29 mouse cellular contexts compared by ENCODE assay signal in the genomic region with DNA sequence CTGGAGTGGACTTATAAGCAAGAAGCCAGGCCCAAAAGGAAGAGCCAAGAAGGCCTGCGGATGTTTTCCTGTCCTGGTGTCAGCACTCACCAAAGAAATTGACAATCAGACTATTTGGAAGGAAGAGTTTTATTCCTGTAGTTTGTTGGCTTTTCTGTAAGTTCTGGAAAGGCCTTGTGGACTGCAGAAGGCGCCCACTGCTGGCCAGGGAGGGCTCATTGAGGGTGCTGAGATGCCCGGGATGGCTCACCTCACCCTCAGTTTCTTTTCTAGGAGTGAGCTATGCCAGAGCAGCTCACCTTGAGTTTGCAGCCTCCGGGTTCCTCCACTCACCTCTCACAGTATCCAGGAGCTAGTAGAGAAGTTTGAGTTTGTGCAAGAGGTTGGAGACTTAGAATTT. TPM values are rescaled to one million over a fixed set of nuclear protein-coding genes. Genes with fewer than 3 reads are reported as not detected.
DNase-seq lines count a peak whose midpoint lies in the region; ATAC-seq lines count a peak whose summit lies in the region.
"Had no signal": no experiment of that assay in that cellular context is flagged by ENCODE, and none has a peak within 500 bp of the region (broad histone marks: within the 10 kb centered on the region; RNA-seq: fewer than 3 reads in every experiment).

No protein-coding gene starts in this region.

- H3K9ac ChIP-seq in hindbrain, embryonic 15.5 days: no peak overlapping the region
- no peak overlapping the region for H3K9ac ChIP-seq in hindbrain, embryonic 12.5 days
- H3K9ac ChIP-seq in midbrain, embryonic 16.5 days (ENCODE audit: low read depth, low read length): no peak overlapping the region
- no peak overlapping the region for H3K9ac ChIP-seq in midbrain, embryonic 11.5 days (ENCODE audit: low read length)
- H3K9ac ChIP-seq: forebrain, embryonic 13.5 days; heart, embryonic 12.5 days; liver, postnatal 0 days; neural tube, embryonic 12.5 days had no signal

- WGBS in hindbrain, embryonic 15.5 days: 5% methylated on average over 4 of the region's 4 CpGs
- 7% methylated on average over 4 of the region's 4 CpGs for WGBS in hindbrain, embryonic 12.5 days
- WGBS in midbrain, embryonic 16.5 days: 2% methylated on average over 4 of the region's 4 CpGs
- 8% methylated on average over 4 of the region's 4 CpGs for WGBS in midbrain, embryonic 11.5 days

- H3K4me1 ChIP-seq in hindbrain, embryonic 15.5 days (replicated peaks): peaks cover 16% of the 10 kb centered on the region
- peaks cover 15% of the 10 kb centered on the region for H3K4me1 ChIP-seq in hindbrain, embryonic 12.5 days
- peaks cover 4% of the 10 kb centered on the region for H3K4me1 ChIP-seq in midbrain, embryonic 16.5 days (ENCODE audit: control insufficient read depth, insufficient read depth, low read length)
- H3K4me1 ChIP-seq in midbrain, embryonic 11.5 days (ENCODE audit: control insufficient read depth, insufficient read depth, low read length): 0 out of 2 replicates have a peak, but pooled peaks cover 6% of the 10 kb centered on the region
- H3K4me1 ChIP-seq: heart, embryonic 12.5 days; limb, embryonic 10.5 days had no signal

- no peak overlapping the region for H3K27ac ChIP-seq in hindbrain, embryonic 15.5 days (replicated peaks)
- no peak overlapping the region for H3K27ac ChIP-seq in hindbrain, embryonic 12.5 days
- H3K27ac ChIP-seq in midbrain, embryonic 16.5 days (ENCODE audit: low read length): no peak overlapping the region
- H3K27ac ChIP-seq in midbrain, embryonic 11.5 days (ENCODE audit: low read depth, low read length): no peak overlapping the region
- H3K27ac ChIP-seq: embryonic facial prominence, embryonic 10.5 days; forebrain, embryonic 13.5 days; gastrocnemius, adult 2 months; limb, embryonic 10.5 days; neural tube, embryonic 12.5 days had no signal

- H3K9me3 ChIP-seq in hindbrain, embryonic 15.5 days: no peaks in the 10 kb centered on the region
- no peaks in the 10 kb centered on the region for H3K9me3 ChIP-seq in hindbrain, embryonic 12.5 days (replicated peaks)
- no peaks in the 10 kb centered on the region for H3K9me3 ChIP-seq in midbrain, embryonic 16.5 days (replicated peaks; ENCODE audit: control insufficient read depth, low read length, poor library complexity, severe bottlenecking)
- H3K9me3 ChIP-seq in midbrain, embryonic 11.5 days (ENCODE audit: control insufficient read depth, low read length): no peaks in the 10 kb centered on the region
- H3K9me3 ChIP-seq: embryonic facial prominence, embryonic 10.5 days; forebrain, embryonic 13.5 days; heart, embryonic 12.5 days; limb, embryonic 10.5 days; neural tube, embryonic 12.5 days had no signal

- intact Hi-C loops in heart, postnatal 10 days (cut with DNase I): loop anchor here (10.0 kb wide), 1 partner anchor 1269 kb away; no protein-coding TSS in a partner anchor

- ATAC-seq in hindbrain, embryonic 15.5 days (ENCODE audit: low FRiP score, low read depth): no peak
- ATAC-seq in hindbrain, embryonic 12.5 days (ENCODE audit: low FRiP score): no peak
- no peak for ATAC-seq in midbrain, embryonic 16.5 days
- ATAC-seq in midbrain, embryonic 11.5 days (ENCODE audit: low FRiP score): no peak
- ATAC-seq: CD4-positive, CD25-positive, alpha-beta regulatory T cell, adult 4 months; forebrain, embryonic 13.5 days; liver, postnatal 0 days had no signal

- H3K4me3 ChIP-seq in hindbrain, embryonic 15.5 days: peak overlapping the region; percentile 9
- H3K4me3 ChIP-seq in hindbrain, embryonic 12.5 days: no peak overlapping the region
- peak overlapping the region; percentile 14; the same call in 1 of the 2 replicates for H3K4me3 ChIP-seq in midbrain, embryonic 16.5 days (ENCODE audit: low read depth, low read length)
- no peak overlapping the region for H3K4me3 ChIP-seq in midbrain, embryonic 11.5 days (ENCODE audit: low read depth, low read length)
- H3K4me3 ChIP-seq: embryonic facial prominence, embryonic 10.5 days; forebrain, embryonic 13.5 days; gastrocnemius, adult 2 months; heart, embryonic 12.5 days; limb, embryonic 10.5 days; neural tube, embryonic 12.5 days had no signal

- DNase-seq in cerebellum, postnatal 10 days: peak; percentile 15 to 17
- no peak for DNase-seq in cerebellum, postnatal 25 days
- no peak for DNase-seq in midbrain, embryonic 11.5 days (ENCODE audit: low spot score, missing footprints)
- DNase-seq in heart, postnatal 10 days: no peak
- DNase-seq in kidney, postnatal 10 days: no peak
- DNase-seq: adrenal gland, postnatal 36 days; cerebellum, adult 2 months; gastrocnemius, adult 2 months; kidney, postnatal 4 days; liver, postnatal 0 days; lung, postnatal 10 days; thymus, postnatal 36 days had no signal

- peaks cover 33% of the 10 kb centered on the region for H3K27me3 ChIP-seq in hindbrain, embryonic 15.5 days
- peaks cover 44% of the 10 kb centered on the region for H3K27me3 ChIP-seq in hindbrain, embryonic 12.5 days
- peaks cover 16% of the 10 kb centered on the region for H3K27me3 ChIP-seq in midbrain, embryonic 16.5 days (ENCODE audit: control insufficient read depth, insufficient read depth, low read depth, low read length)
- peaks cover 38% of the 10 kb centered on the region for H3K27me3 ChIP-seq in midbrain, embryonic 11.5 days (ENCODE audit: control insufficient read depth, insufficient read depth, low read length)

- peak overlapping the region; percentile 87 for H3K4me2 ChIP-seq in hindbrain, embryonic 15.5 days
- no peak overlapping the region for H3K4me2 ChIP-seq in hindbrain, embryonic 12.5 days (replicated peaks)
- peak overlapping the region; percentile 36 for H3K4me2 ChIP-seq in midbrain, embryonic 16.5 days (ENCODE audit: low read length)
- H3K4me2 ChIP-seq in midbrain, embryonic 11.5 days: no peak overlapping the region
- H3K4me2 ChIP-seq: forebrain, embryonic 13.5 days; heart, embryonic 12.5 days; neural tube, embryonic 12.5 days had no signal

- H3K36me3 ChIP-seq in hindbrain, embryonic 15.5 days: no peaks in the 10 kb centered on the region
- H3K36me3 ChIP-seq in hindbrain, embryonic 12.5 days: no peaks in the 10 kb centered on the region
- H3K36me3 ChIP-seq in midbrain, embryonic 16.5 days (ENCODE audit: control insufficient read depth, insufficient read depth, low read length): no peaks in the 10 kb centered on the region
- H3K36me3 ChIP-seq in midbrain, embryonic 11.5 days (ENCODE audit: control insufficient read depth, insufficient read depth, low read length): no peaks in the 10 kb centered on the region
- H3K36me3 ChIP-seq: embryonic facial prominence, embryonic 10.5 days; heart, embryonic 12.5 days; limb, embryonic 10.5 days; neural tube, embryonic 12.5 days had no signal

RNA-seq across cellular contexts. Expression of gene Htr1a, which starts 2.8 kb away (rescaled TPM):
- 4.1 and 4.8 TPM in 2 replicates for polyA plus RNA-seq in hindbrain, embryonic 15.5 days (2015; fragmentation: Nextera tagmentation; extraction: Ambion mirVana)
- 0.75 and 1.4 TPM in 2 replicates for polyA plus RNA-seq in hindbrain, embryonic 12.5 days (2016; fragmentation: Nextera tagmentation; extraction: Ambion mirVana)
- polyA plus RNA-seq in midbrain, embryonic 16.5 days (2015; fragmentation: Nextera tagmentation; extraction: Ambion mirVana): 3.9 and 5.0 TPM in 2 replicates
- polyA plus RNA-seq in midbrain, embryonic 11.5 days (2014; fragmentation: Nextera tagmentation; extraction: Ambion mirVana): 0.04 and 0.05 TPM in 2 replicates
- not detected for total RNA-seq in heart, postnatal 10 days (2021)
- total RNA-seq: adrenal gland, postnatal 36 days; common myeloid progenitor, adult 5-6 weeks; gastrocnemius, adult 2 months; heart, postnatal 25 days; liver, adult 2 months; megakaryocyte progenitor cell, adult 5-6 weeks; MEL; monocyte, adult 5-6 weeks had no signal
- polyA plus RNA-seq: CD4-positive, CD25-positive, alpha-beta regulatory T cell, adult 4 months; heart, embryonic 12.5 days; intestine, embryonic 14.5 days; kidney, embryonic 14.5 days; limb, embryonic 10.5 days; liver, adult 2 months; liver, postnatal 0 days had no signal

Comparison
In these comparisons a context has a peak if more than half of its experiments do, and no peak if none do; other contexts are left out.
1. DNase-seq: peak in cerebellum, postnatal 10 days (2 of 2); none in cerebellum, postnatal 25 days (0 of 2), midbrain, embryonic 11.5 days (single experiment), heart, postnatal 10 days (0 of 2) and kidney, postnatal 10 days (single experiment).
2. H3K4me2 ChIP-seq: peak in hindbrain, embryonic 15.5 days (single experiment) and midbrain, embryonic 16.5 days (single experiment); none in hindbrain, embryonic 12.5 days (single experiment) and midbrain, embryonic 11.5 days (single experiment).
3. H3K4me3 ChIP-seq: peak in hindbrain, embryonic 15.5 days (single experiment) and midbrain, embryonic 16.5 days (single experiment); none in hindbrain, embryonic 12.5 days (single experiment) and midbrain, embryonic 11.5 days (single experiment).